Mouse (Mus musculus): ENCODE measurements at regions not wholly inside any gene's neighbourhood (a gene's known extent, or its start where the extent isn't known, plus 50 kb on each side); places are given as distances from the start of the nearest gene placed in this dataset.

DNA sequence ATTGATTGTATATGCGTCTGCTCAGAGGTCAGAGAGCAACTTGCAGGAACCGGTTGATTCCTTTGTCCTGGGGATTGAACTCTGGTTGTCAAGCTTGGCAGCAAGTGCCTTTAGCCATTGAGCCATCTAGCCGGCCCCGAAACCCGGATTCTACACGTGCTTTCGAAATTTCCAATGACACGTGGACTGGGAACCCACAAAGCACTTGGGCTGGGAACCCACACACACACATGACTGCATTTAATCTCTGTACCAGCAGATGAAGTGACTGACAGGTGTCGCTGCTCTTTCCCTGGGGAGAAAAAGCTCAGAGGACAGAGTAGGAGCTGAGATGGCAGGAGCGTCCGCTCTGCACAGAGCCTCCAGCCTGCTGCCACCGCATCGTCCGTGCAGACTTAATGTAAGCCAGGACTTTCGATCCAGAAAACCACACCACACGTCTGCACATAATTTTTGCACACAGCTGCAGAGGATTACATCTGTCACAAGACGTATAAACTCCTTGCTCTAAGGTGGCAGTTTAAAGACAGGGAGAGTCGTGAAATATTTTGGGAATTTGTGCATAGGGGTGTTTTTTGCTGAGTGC is 129.4 kb upstream of the Zfp217 start:
- H3K9ac ChIP-seq (replicated peaks; ENCODE audit: low read length, poor library complexity, severe bottlenecking) = no peak overlapping the region
- H3K36me3 ChIP-seq (ENCODE audit: insufficient read depth, low read length) = no peaks in the 10 kb centered on the region
- no peaks in the 10 kb centered on the region for H3K27me3 ChIP-seq (ENCODE audit: insufficient read depth, low read length)
- ATAC-seq (ENCODE audit: low FRiP score) (no peak), DNase-seq (ENCODE audit: low spot score) (no peak)
- no peak for TF ChIP-seq CTCF (IDR thresholded peaks at IDR 0.05)
- no peaks in the 10 kb centered on the region for H3K9me3 ChIP-seq (ENCODE audit: low read length)
- no peaks in the 10 kb centered on the region for H3K4me1 ChIP-seq (ENCODE audit: insufficient read depth, low read length)
- no peak overlapping the region for H3K4me2 ChIP-seq (ENCODE audit: low read depth, low read length, poor library complexity, severe bottlenecking)
- no peak overlapping the region for H3K4me3 ChIP-seq (ENCODE audit: low read depth, low read length)
- no peak overlapping the region for H3K27ac ChIP-seq (ENCODE audit: low read depth, low read length)
- WGBS = 83% methylated on average over 18 of the region's 18 CpGs

DNA sequence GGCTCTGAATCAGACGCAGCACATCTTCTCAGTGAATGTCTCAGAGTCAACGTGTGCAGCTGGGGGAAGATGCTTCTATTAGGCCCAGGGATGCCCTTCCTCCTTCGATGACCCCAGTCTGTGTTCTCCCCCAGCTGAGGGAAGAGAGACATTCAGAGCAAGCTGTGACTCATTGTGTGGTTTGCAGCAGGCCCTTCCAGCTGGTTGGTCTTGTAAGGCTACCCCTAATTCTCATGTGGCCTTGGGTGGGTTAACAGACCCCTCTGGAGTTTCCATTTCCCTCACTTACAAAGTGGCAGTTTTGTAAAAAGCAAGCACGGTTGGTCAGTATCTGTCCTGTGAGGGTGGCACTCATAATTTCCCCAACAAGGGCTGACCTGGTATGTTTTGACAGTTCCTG is 127.8 kb upstream of the Zfp217 start:
- Histone ChIP-seq H3K27me3 (ENCODE audit: insufficient read depth, low read length) (no peaks in the 10 kb centered on the region), H3K9ac (replicated peaks; ENCODE audit: low read length, poor library complexity, severe bottlenecking) (no peak overlapping the region), H3K36me3 (ENCODE audit: insufficient read depth, low read length) (no peaks in the 10 kb centered on the region), H3K4me3 (ENCODE audit: low read depth, low read length) (no peak overlapping the region), H3K9me3 (ENCODE audit: low read length) (no peaks in the 10 kb centered on the region), H3K4me1 (ENCODE audit: insufficient read depth, low read length) (no peaks in the 10 kb centered on the region), H3K4me2 (ENCODE audit: low read depth, low read length, poor library complexity, severe bottlenecking) (no peak overlapping the region), H3K27ac (ENCODE audit: low read depth, low read length) (no peak overlapping the region)
- DNase-seq (ENCODE audit: low spot score) = no peak
- no peak for TF ChIP-seq CTCF (IDR thresholded peaks at IDR 0.05)
- 79% methylated on average over 4 of the region's 4 CpGs for WGBS
- ATAC-seq (ENCODE audit: low FRiP score) = no peak

DNA sequence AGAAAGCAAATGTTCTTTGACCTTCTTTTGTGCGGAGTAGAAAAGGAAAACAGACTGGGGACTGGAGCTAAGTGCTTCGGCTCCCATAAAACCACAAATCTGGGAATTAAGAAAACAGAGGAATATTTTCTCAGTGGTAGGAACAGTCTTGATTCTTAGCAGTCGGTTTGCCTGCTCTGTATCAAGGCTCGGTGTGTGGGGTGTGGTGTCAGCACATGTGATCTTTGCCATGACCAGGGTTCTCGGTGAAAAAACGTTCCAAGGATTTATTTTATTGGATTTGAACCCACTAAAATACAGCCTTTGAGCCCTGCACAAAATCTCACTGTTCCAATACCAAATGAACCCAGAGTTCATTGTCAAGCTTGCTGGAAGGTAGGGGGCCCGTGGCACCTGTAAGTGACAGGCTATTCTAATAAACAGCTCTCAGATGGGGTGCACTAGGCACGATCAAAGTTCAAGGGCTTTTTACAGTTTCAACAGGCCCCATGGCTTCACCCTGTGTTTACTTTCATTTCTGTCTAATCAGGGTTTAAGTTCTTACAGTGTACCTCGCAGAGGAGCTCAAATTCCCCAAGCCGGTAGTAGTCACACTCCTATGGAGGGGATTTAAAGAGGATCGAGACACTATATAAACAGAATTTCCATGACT is 122.1 kb upstream of the Zfp217 start:
- no peak for DNase-seq (ENCODE audit: low spot score)
- Histone ChIP-seq H3K27ac (ENCODE audit: low read depth, low read length) (no peak overlapping the region), H3K4me1 (ENCODE audit: insufficient read depth, low read length) (no peaks in the 10 kb centered on the region; the same call in 1 of the 2 replicates), H3K9me3 (ENCODE audit: low read length) (no peaks in the 10 kb centered on the region), H3K36me3 (ENCODE audit: insufficient read depth, low read length) (no peaks in the 10 kb centered on the region), H3K27me3 (ENCODE audit: insufficient read depth, low read length) (no peaks in the 10 kb centered on the region), H3K4me2 (ENCODE audit: low read depth, low read length, poor library complexity, severe bottlenecking) (no peak overlapping the region), H3K9ac (replicated peaks; ENCODE audit: low read length, poor library complexity, severe bottlenecking) (no peak overlapping the region), H3K4me3 (ENCODE audit: low read depth, low read length) (no peak overlapping the region)
- no peak for ATAC-seq (ENCODE audit: low FRiP score)
- TF ChIP-seq CTCF (IDR thresholded peaks at IDR 0.05) = no peak
- 76% methylated on average over 11 of the region's 11 CpGs for WGBS

DNA sequence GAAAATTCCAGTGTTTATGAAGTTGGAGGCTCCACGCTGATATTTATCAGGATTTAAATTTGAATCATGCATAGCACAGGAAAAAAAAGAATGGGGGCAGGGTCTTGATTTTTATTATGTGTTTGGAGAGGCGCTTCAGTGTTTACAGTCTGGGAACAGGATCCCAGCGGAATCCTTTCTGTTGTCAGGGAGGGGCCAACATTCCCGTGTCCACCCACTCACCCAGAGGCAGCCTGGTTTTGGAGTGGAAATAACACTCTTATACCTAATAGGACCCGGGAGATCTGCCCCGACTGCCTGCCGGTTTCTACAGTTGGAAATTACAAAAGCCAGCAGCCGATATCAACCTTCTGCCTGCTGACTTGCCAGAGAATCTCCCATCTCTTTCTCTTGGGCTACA is 120.2 kb upstream of the Zfp217 start:
- H3K9me3 ChIP-seq (ENCODE audit: low read length) = no peaks in the 10 kb centered on the region
- ATAC-seq (ENCODE audit: low FRiP score) (no peak), DNase-seq (ENCODE audit: low spot score) (no peak)
- no peak overlapping the region for H3K9ac ChIP-seq (replicated peaks; ENCODE audit: low read length, poor library complexity, severe bottlenecking)
- H3K4me3 ChIP-seq (ENCODE audit: low read depth, low read length) = no peak overlapping the region
- no peaks in the 10 kb centered on the region; the same call in 1 of the 2 replicates for H3K4me1 ChIP-seq (ENCODE audit: insufficient read depth, low read length)
- WGBS = 37% methylated on average over 8 of the region's 8 CpGs
- H3K36me3 ChIP-seq (ENCODE audit: insufficient read depth, low read length) = no peaks in the 10 kb centered on the region
- no peak overlapping the region for H3K4me2 ChIP-seq (ENCODE audit: low read depth, low read length, poor library complexity, severe bottlenecking)
- H3K27me3 ChIP-seq (ENCODE audit: insufficient read depth, low read length) = no peaks in the 10 kb centered on the region
- TF ChIP-seq CTCF (IDR thresholded peaks at IDR 0.05) = no peak
- no peak overlapping the region for H3K27ac ChIP-seq (ENCODE audit: low read depth, low read length)

DNA sequence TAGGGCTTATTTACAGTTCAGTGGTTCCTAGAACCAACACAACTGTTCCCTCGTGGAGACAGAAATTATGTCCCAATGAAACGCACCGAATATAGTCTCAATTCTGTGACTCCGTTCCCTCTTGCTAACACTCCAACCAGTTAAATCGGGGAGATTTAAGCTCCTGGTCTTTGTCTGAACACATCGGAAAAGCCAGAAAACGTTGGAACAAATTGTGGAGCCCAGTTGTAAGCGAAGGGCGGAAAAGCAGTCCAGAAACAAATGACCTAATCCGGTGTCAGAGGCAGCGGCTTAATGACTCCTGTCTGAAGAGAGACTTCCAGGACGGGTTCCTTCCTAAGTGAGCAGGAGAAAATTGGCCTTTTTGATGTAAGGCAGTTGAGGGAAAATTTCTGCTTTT is 119.2 kb upstream of the Zfp217 start:
- 5% methylated on average over 12 of the region's 12 CpGs for WGBS
- TF ChIP-seq CTCF (IDR thresholded peaks at IDR 0.05) = no peak
- H3K36me3 ChIP-seq (ENCODE audit: insufficient read depth, low read length) = no peaks in the 10 kb centered on the region
- ATAC-seq (ENCODE audit: low FRiP score) (no peak), DNase-seq (ENCODE audit: low spot score) (peak; percentile 35)
- H3K9ac ChIP-seq (replicated peaks; ENCODE audit: low read length, poor library complexity, severe bottlenecking) = 0 out of 2 replicates have a peak overlapping the region, but pooled peaks have one; percentile 39
- peak overlapping the region; percentile 29; the same call in 1 of the 2 replicates for H3K4me3 ChIP-seq (ENCODE audit: low read depth, low read length)
- H3K27ac ChIP-seq (ENCODE audit: low read depth, low read length) = no peak overlapping the region
- no peaks in the 10 kb centered on the region for H3K9me3 ChIP-seq (ENCODE audit: low read length)
- H3K4me2 ChIP-seq (ENCODE audit: low read depth, low read length, poor library complexity, severe bottlenecking) = peak overlapping the region; percentile 46
- H3K27me3 ChIP-seq (ENCODE audit: insufficient read depth, low read length) = no peaks in the 10 kb centered on the region
- H3K4me1 ChIP-seq (ENCODE audit: insufficient read depth, low read length) = no peaks in the 10 kb centered on the region; the same call in 1 of the 2 replicates

DNA sequence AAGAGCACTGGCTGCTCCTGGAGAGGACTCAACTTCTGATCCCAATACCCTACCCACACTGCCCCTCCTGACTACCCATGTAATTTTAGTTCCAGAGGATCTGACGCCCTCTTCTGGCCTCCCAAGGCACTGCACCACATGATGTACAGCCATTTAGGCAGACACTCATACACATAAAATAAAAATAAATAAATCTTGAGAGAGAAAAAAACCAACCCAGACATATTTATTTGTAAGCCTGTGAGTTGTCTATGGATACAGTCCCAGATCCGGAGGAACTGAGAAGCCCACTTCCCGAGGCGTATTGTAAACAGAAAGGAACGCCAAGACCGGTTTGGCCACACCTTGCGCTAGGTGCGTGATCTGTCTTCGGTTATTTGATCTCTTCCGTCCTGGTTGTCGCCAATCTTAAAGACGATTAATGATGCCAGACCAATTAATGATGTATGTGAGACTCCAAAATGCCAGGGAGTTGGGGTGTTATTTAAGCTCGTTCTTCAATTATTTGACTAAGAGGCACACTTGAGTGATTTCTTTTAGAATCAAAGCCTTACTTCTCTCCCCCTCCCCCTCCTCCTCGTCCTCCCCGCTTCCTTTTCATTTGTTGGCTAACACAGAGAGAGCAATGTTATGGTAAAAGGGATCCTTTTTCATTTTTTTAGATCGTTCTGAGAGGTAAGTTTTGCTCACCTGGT is 118.7 kb upstream of the Zfp217 start:
- Histone ChIP-seq H3K4me2 (ENCODE audit: low read depth, low read length, poor library complexity, severe bottlenecking) (peak overlapping the region; percentile 46), H3K27me3 (ENCODE audit: insufficient read depth, low read length) (no peaks in the 10 kb centered on the region), H3K4me1 (ENCODE audit: insufficient read depth, low read length) (no peaks in the 10 kb centered on the region; the same call in 1 of the 2 replicates), H3K36me3 (ENCODE audit: insufficient read depth, low read length) (no peaks in the 10 kb centered on the region), H3K9ac (replicated peaks; ENCODE audit: low read length, poor library complexity, severe bottlenecking) (peak overlapping the region; percentile 39; the same call in 1 of the 2 replicates), H3K4me3 (ENCODE audit: low read depth, low read length) (peak overlapping the region; percentile 29; the same call in 1 of the 2 replicates), H3K9me3 (ENCODE audit: low read length) (no peaks in the 10 kb centered on the region), H3K27ac (ENCODE audit: low read depth, low read length) (no peak overlapping the region)
- TF ChIP-seq CTCF (IDR thresholded peaks at IDR 0.05) = peak; percentile 68
- peak; percentile 48 for DNase-seq (ENCODE audit: low spot score)
- no peak for ATAC-seq (ENCODE audit: low FRiP score)
- 9% methylated on average over 16 of the region's 16 CpGs for WGBS

Data from midbrain, postnatal 0 days (tissue).